Mouse (Mus musculus) E14TG2a.4 (cell line): ENCODE measurements around the gene Dctn2.
"Not testable (repeated sequence)": the region's sequence is repeated elsewhere in the genome, so short reads cannot be mapped to it uniquely, and the experiment has no call there.

ENCODE experiments used
- CTCF ChIP-seq: conservative IDR thresholded peaks from 2 replicates; pipeline ENCODE4 v1.5.1; 2014; ENCODE audit warnings: low read length
- NANOG ChIP-seq: IDR thresholded peaks from 2 replicates; pipeline ENCODE4 v1.6.1; 2014; ENCODE audit warnings: borderline replicate concordance, low read length, mixed read lengths

DNA sequence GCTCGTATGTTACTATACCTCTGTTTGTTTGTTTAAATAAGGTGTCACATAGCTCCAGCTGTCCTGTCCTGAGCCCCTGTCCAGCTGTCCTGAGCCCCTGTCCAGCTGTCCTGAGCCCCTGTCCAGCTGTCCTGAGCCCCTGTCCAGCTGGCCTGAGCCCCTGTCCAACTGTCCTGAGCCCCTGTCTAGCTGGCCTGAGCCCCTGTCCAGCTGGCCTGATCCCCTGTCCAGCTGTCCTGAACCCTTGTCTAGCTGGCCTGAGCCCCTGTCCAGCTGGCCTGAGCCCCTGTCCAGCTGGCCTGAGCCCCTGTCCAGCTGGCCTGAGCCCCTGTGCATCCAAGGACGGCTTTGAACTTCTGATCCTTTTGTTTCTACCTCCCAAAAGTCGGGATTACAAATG lies 43.0 kb downstream of the Dctn2 start:
- not testable (repeated sequence) for TF ChIP-seq CTCF, NANOG
